Mouse (Mus musculus): Measurements from ENCODE around the gene Tmprss11g. TPM values are rescaled to one million over a fixed set of nuclear protein-coding genes. Genes with fewer than 3 reads are reported as not detected.

The Tmprss11g gene
- polyA plus RNA-seq, 1 experiment from 2014 or later: 0.15 TPM

DNA sequence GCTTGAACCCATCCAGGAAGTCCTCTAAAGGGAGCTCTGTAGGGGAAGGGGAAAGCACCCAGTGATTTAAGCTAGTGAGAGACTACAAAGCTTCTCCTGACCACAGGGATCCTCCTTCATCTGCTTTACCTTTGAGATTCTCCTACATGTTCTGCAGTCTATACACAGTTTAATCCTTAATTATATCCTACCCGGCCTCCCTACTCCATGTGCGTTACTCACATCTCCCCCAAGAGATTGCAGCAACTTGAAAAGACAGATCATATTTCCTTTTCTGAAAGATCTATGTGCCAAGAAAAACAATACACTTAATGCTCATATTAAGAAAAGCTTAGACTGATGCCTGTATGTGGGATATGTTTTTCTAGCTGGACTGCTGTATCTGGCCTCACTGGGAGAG, 79.1 kb downstream of the Tmprss11g start:
- no peak for ATAC-seq (ENCODE audit: low read depth)
- Histone ChIP-seq H3K9me3 (ENCODE audit: control insufficient read depth, low read length) (no peaks in the 10 kb centered on the region), H3K27ac (ENCODE audit: low read length) (no peak overlapping the region), H3K4me3 (ENCODE audit: low read length) (no peak overlapping the region), H3K4me2 (ENCODE audit: low read depth, low read length) (no peak overlapping the region), H3K4me1 (replicated peaks; ENCODE audit: control insufficient read depth, insufficient read depth, low read length) (no peaks in the 10 kb centered on the region), H3K36me3 (ENCODE audit: control insufficient read depth, insufficient read depth, low read length) (no peaks in the 10 kb centered on the region), H3K27me3 (ENCODE audit: control insufficient read depth, insufficient read depth, low read depth, low read length) (no peaks in the 10 kb centered on the region), H3K9ac (ENCODE audit: low read length) (no peak overlapping the region)
- 67% methylated on average over 2 of the region's 2 CpGs for WGBS

DNA sequence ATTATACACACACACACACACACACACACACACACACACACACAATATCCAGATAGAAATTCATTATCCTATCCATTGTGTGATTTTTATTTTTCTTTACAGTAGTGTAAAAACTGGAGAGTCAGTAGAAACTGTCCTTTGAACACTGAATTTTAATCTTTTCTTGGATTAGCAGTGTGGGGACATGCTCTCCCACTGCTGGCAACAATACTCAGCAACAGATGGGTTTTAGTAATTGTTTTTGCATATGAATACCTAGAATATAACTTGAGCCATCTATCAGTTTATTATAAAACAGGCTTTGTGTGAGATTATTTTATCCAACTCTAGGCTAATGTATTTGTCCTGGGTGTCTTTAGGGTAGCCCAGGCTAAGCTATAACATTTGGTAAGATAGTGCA, 79.9 kb downstream of the Tmprss11g start:
- Histone ChIP-seq H3K4me3 (ENCODE audit: low read length) (no peak overlapping the region), H3K27ac (ENCODE audit: low read length) (no peak overlapping the region), H3K4me1 (replicated peaks; ENCODE audit: control insufficient read depth, insufficient read depth, low read length) (no peaks in the 10 kb centered on the region), H3K27me3 (ENCODE audit: control insufficient read depth, insufficient read depth, low read depth, low read length) (no peaks in the 10 kb centered on the region), H3K9ac (ENCODE audit: low read length) (no peak overlapping the region), H3K36me3 (ENCODE audit: control insufficient read depth, insufficient read depth, low read length) (no peaks in the 10 kb centered on the region), H3K9me3 (ENCODE audit: control insufficient read depth, low read length) (no peaks in the 10 kb centered on the region), H3K4me2 (ENCODE audit: low read depth, low read length) (no peak overlapping the region)
- ATAC-seq (ENCODE audit: low read depth): no peak

Other genes starting within 250 kb of the Tmprss11g start
- gene Tmprss11c, start 229.3 kb downstream of the Tmprss11g start, polyA plus RNA-seq (2015; fragmentation: Nextera tagmentation; extraction: Ambion mirVana): not detected in 2 replicates
- 0.08 TPM in 1 of 2 replicates, not detected in the other for gene Tmprss11d, start 145.2 kb downstream of the Tmprss11g start, polyA plus RNA-seq (2015; fragmentation: Nextera tagmentation; extraction: Ambion mirVana)
- 0.10 TPM in 1 of 2 replicates, not detected in the other for gene Tmprss11a, start 49.6 kb downstream of the Tmprss11g start, polyA plus RNA-seq (2015; fragmentation: Nextera tagmentation; extraction: Ambion mirVana)
- not detected in 2 replicates for gene Tmprss11f, start 113.8 kb upstream of the Tmprss11g start, polyA plus RNA-seq (2015; fragmentation: Nextera tagmentation; extraction: Ambion mirVana)
- 0.08 TPM in 1 of 2 replicates, not detected in the other for gene Tmprss11b, start 157.8 kb upstream of the Tmprss11g start, polyA plus RNA-seq (2015; fragmentation: Nextera tagmentation; extraction: Ambion mirVana)
- not detected in 2 replicates for gene Tmprss11e, start 227.2 kb upstream of the Tmprss11g start, polyA plus RNA-seq (2015; fragmentation: Nextera tagmentation; extraction: Ambion mirVana)